Mouse (Mus musculus): Measurements from ENCODE around the gene Kctd2. TPM values are rescaled to one million over a fixed set of nuclear protein-coding genes. Genes with fewer than 3 reads are reported as not detected.
A peak's percentile ranks its signal among the peaks of the same experiment; 100 is the strongest.

Gene Kctd2
- polyA plus RNA-seq, 1 experiment, result 69.1 TPM

- Histone ChIP-seq H3K4me1 (replicated peaks; ENCODE audit: control insufficient read depth, insufficient read depth, low read length) (no peaks in the 10 kb centered on the region), H3K27ac (ENCODE audit: control insufficient read depth, insufficient read depth, low read length) (no peak overlapping the region), H3K27me3 (ENCODE audit: control insufficient read depth, insufficient read depth, low read length) (no peaks in the 10 kb centered on the region), H3K36me3 (ENCODE audit: control insufficient read depth, insufficient read depth, low read length) (no peaks in the 10 kb centered on the region), H3K4me3 (ENCODE audit: control insufficient read depth, insufficient read depth, low read length) (no peak overlapping the region)
- no peak for DNase-seq
- TF ChIP-seq POLR2A (IDR thresholded peaks at IDR 0.05; ENCODE audit: control insufficient read depth, extremely low read depth, insufficient read depth, low read length, poor library complexity) (no peak), CTCF (IDR thresholded peaks at IDR 0.05; ENCODE audit: borderline replicate concordance, control insufficient read depth, extremely low read depth, insufficient read depth, low read length, poor library complexity) (no peak)
- 88% methylated on average over 7 of the region's 7 CpGs for WGBS
Observed at GRCm38 (mm10) chr11:115398085-115398484, 21.8 kb upstream of the Kctd2 start.

- Histone ChIP-seq H3K27ac (ENCODE audit: control insufficient read depth, insufficient read depth, low read length) (no peak overlapping the region), H3K36me3 (ENCODE audit: control insufficient read depth, insufficient read depth, low read length) (no peaks in the 10 kb centered on the region), H3K4me1 (replicated peaks; ENCODE audit: control insufficient read depth, insufficient read depth, low read length) (peaks cover 6% of the 10 kb centered on the region), H3K4me3 (ENCODE audit: control insufficient read depth, insufficient read depth, low read length) (no peak overlapping the region), H3K27me3 (ENCODE audit: control insufficient read depth, insufficient read depth, low read length) (no peaks in the 10 kb centered on the region)
- WGBS, result 88% methylated on average over 3 of the region's 3 CpGs
- no peak for TF ChIP-seq CTCF (IDR thresholded peaks at IDR 0.05; ENCODE audit: borderline replicate concordance, control insufficient read depth, extremely low read depth, insufficient read depth, low read length, poor library complexity)
- TF ChIP-seq POLR2A (IDR thresholded peaks at IDR 0.05; ENCODE audit: control insufficient read depth, extremely low read depth, insufficient read depth, low read length, poor library complexity), result no peak
- DNase-seq, result no peak
Observed at GRCm38 (mm10) chr11:115400126-115400525, 19.8 kb upstream of the Kctd2 start.

GRCm38 (mm10) chr11:115400630-115401391 is 19.1 kb upstream of the Kctd2 start:
- no peak for DNase-seq

GRCm38 (mm10) chr11:115403338-115404124 is 16.4 kb upstream of the Kctd2 start, which contains the start of gene Mrpl58:
Gene Mrpl58, plus strand, starts transcription at chr11:115403752.
- Histone ChIP-seq H3K36me3 (ENCODE audit: control insufficient read depth, insufficient read depth, low read length) (no peaks in the 10 kb centered on the region), H3K4me1 (replicated peaks; ENCODE audit: control insufficient read depth, insufficient read depth, low read length) (peaks cover 36% of the 10 kb centered on the region), H3K27me3 (ENCODE audit: control insufficient read depth, insufficient read depth, low read length) (no peaks in the 10 kb centered on the region), H3K4me3 (ENCODE audit: control insufficient read depth, insufficient read depth, low read length) (peak within 1 kb of the TSS; percentile 87), H3K27ac (ENCODE audit: control insufficient read depth, insufficient read depth, low read length) (peak within 1 kb of the TSS; percentile 73)
- 4% methylated on average over 50 of the region's 50 CpGs for WGBS
- 0 out of 2 replicates have a peak, but pooled peaks have one; percentile 50 for TF ChIP-seq CTCF (IDR thresholded peaks at IDR 0.05; ENCODE audit: borderline replicate concordance, control insufficient read depth, extremely low read depth, insufficient read depth, low read length, poor library complexity)
- peak; percentile 71; the same call in 1 of the 2 replicates for TF ChIP-seq POLR2A (IDR thresholded peaks at IDR 0.05; ENCODE audit: control insufficient read depth, extremely low read depth, insufficient read depth, low read length, poor library complexity)
- DNase-seq, result peak; percentile 84

More at GRCm38 (mm10) chr11:115400630-115401391, 19.1 kb upstream of the Kctd2 start:
- Histone ChIP-seq H3K27me3 (ENCODE audit: control insufficient read depth, insufficient read depth, low read length) (no peaks in the 10 kb centered on the region), H3K27ac (ENCODE audit: control insufficient read depth, insufficient read depth, low read length) (no peak overlapping the region), H3K4me1 (replicated peaks; ENCODE audit: control insufficient read depth, insufficient read depth, low read length) (peaks cover 11% of the 10 kb centered on the region), H3K36me3 (ENCODE audit: control insufficient read depth, insufficient read depth, low read length) (no peaks in the 10 kb centered on the region), H3K4me3 (ENCODE audit: control insufficient read depth, insufficient read depth, low read length) (no peak overlapping the region)
- 74% methylated on average over 11 of the region's 11 CpGs for WGBS
- TF ChIP-seq POLR2A (IDR thresholded peaks at IDR 0.05; ENCODE audit: control insufficient read depth, extremely low read depth, insufficient read depth, low read length, poor library complexity) (no peak), CTCF (IDR thresholded peaks at IDR 0.05; ENCODE audit: borderline replicate concordance, control insufficient read depth, extremely low read depth, insufficient read depth, low read length, poor library complexity) (no peak)

GRCm38 (mm10) chr11:115405723-115406122 is 14.2 kb upstream of the Kctd2 start:
- no peak for TF ChIP-seq POLR2A (IDR thresholded peaks at IDR 0.05; ENCODE audit: control insufficient read depth, extremely low read depth, insufficient read depth, low read length, poor library complexity)
- DNase-seq, result no peak
- Histone ChIP-seq H3K4me3 (ENCODE audit: control insufficient read depth, insufficient read depth, low read length) (no peak overlapping the region), H3K27ac (ENCODE audit: control insufficient read depth, insufficient read depth, low read length) (peak overlapping the region; percentile 98), H3K27me3 (ENCODE audit: control insufficient read depth, insufficient read depth, low read length) (no peaks in the 10 kb centered on the region), H3K4me1 (replicated peaks; ENCODE audit: control insufficient read depth, insufficient read depth, low read length) (peaks cover 55% of the 10 kb centered on the region), H3K36me3 (ENCODE audit: control insufficient read depth, insufficient read depth, low read length) (peaks cover 6% of the 10 kb centered on the region)
- WGBS, result 91% methylated on average over 6 of the region's 6 CpGs

- Histone ChIP-seq H3K27me3 (ENCODE audit: control insufficient read depth, insufficient read depth, low read length) (no peaks in the 10 kb centered on the region), H3K36me3 (ENCODE audit: control insufficient read depth, insufficient read depth, low read length) (peaks cover 10% of the 10 kb centered on the region), H3K4me3 (ENCODE audit: control insufficient read depth, insufficient read depth, low read length) (peak overlapping the region; percentile 3; the same call in 1 of the 2 replicates), H3K27ac (ENCODE audit: control insufficient read depth, insufficient read depth, low read length) (peak overlapping the region; percentile 98), H3K4me1 (replicated peaks; ENCODE audit: control insufficient read depth, insufficient read depth, low read length) (peaks cover 65% of the 10 kb centered on the region)
- peak; percentile 81 for DNase-seq
- TF ChIP-seq CTCF (IDR thresholded peaks at IDR 0.05; ENCODE audit: borderline replicate concordance, control insufficient read depth, extremely low read depth, insufficient read depth, low read length, poor library complexity) (no peak), POLR2A (IDR thresholded peaks at IDR 0.05; ENCODE audit: control insufficient read depth, extremely low read depth, insufficient read depth, low read length, poor library complexity) (0 out of 2 replicates have a peak, but pooled peaks have one; percentile 36)
- WGBS, result 6% methylated on average over 17 of the region's 17 CpGs
Observed at GRCm38 (mm10) chr11:115406858-115407401, 13.0 kb upstream of the Kctd2 start.
